Mouse (Mus musculus): ENCODE measurements at regions not wholly inside any gene's neighbourhood (a gene's known extent, or its start where the extent isn't known, plus 50 kb on each side); places are given as distances from the start of the nearest gene placed in this dataset.

- no peak for TF ChIP-seq POLR2A (IDR thresholded peaks at IDR 0.05; ENCODE audit: insufficient read length, low read depth)
- TF ChIP-seq SRF (IDR thresholded peaks at IDR 0.05; ENCODE audit: control insufficient read depth, insufficient read length, low read depth): no peak
- TF ChIP-seq USF1 (IDR thresholded peaks at IDR 0.05; ENCODE audit: low read depth): no peak
- TF ChIP-seq CEBPB (IDR thresholded peaks at IDR 0.05; ENCODE audit: insufficient read depth, poor library complexity, severe bottlenecking): no peak
- TF ChIP-seq TCF3 (IDR thresholded peaks at IDR 0.05; ENCODE audit: insufficient read length, low read depth): no peak
Measured at GRCm38 (mm10) chr13:31349671-31350070, 206.3 kb upstream of the Foxq1 start.

All from myocyte (in vitro differentiated cells).